Mouse (Mus musculus) liver, postnatal 0 days (tissue): ENCODE measurements around the gene Gabbr2. TPM values are rescaled to one million over a fixed set of nuclear protein-coding genes. Genes with fewer than 3 reads are reported as not detected.
A peak's percentile ranks its signal among the peaks of the same experiment; 100 is the strongest.

Source experiments
- ATAC-seq: fragments of 200-750 bp; cut with Nextera tagmentation; 2 replicates; pipeline ENCODE4 v1.8.0; 2017; ENCODE audit warnings: mild to moderate bottlenecking, moderate library complexity
- DNase-seq: peaks from one replicate; pipeline ENCODE4 v3.0.0-alpha.2; 2016
- H3K27ac ChIP-seq: fragments of 300-500 bp; sonication (generic); 2 replicates; pipeline ENCODE4 v1.5.1; 2014; ENCODE audit warnings: antibody characterized with exemption, moderate library complexity, mild to moderate bottlenecking, low read depth
- H3K27me3 ChIP-seq: fragments of 300-500 bp; sonication (generic); 2 replicates; pipeline ENCODE4 v1.6.1; 2014; ENCODE audit warnings: low read length, control low read depth, mixed read lengths; ENCODE audit not compliant: insufficient read depth
- H3K36me3 ChIP-seq: fragments of 300-500 bp; sonication (generic); replicated peaks from 2 replicates; pipeline ENCODE4 v1.6.1; 2014; ENCODE audit warnings: mild to moderate bottlenecking, control low read depth, low read length, moderate library complexity, mixed read lengths; ENCODE audit not compliant: insufficient read depth
- H3K4me1 ChIP-seq: fragments of 300-500 bp; sonication (generic); 2 replicates; pipeline ENCODE4 v1.6.1; 2014; ENCODE audit warnings: antibody characterized with exemption, mild to moderate bottlenecking, control low read depth; ENCODE audit not compliant: insufficient read depth
- H3K4me2 ChIP-seq: fragments of 300-500 bp; sonication (generic); 2 replicates; pipeline ENCODE4 v1.6.1; 2014; ENCODE audit warnings: low read depth, mild to moderate bottlenecking, low read length, moderate library complexity, mixed read lengths
- H3K4me3 ChIP-seq: fragments of 300-500 bp; sonication (generic); 2 replicates; pipeline ENCODE4 v1.5.1; 2014; ENCODE audit warnings: low read depth, low read length
- H3K9ac ChIP-seq: fragments of 300-500 bp; sonication (generic); replicated peaks from 2 replicates; pipeline ENCODE4 v1.6.1; 2014; ENCODE audit warnings: mild to moderate bottlenecking, moderate library complexity
- H3K9me3 ChIP-seq: fragments of 300-500 bp; sonication (generic); 2 replicates; pipeline ENCODE4 v1.6.1; 2016; ENCODE audit warnings: mild to moderate bottlenecking, control low read depth, low read length, mixed read lengths
- CTCF ChIP-seq: sonication (generic); IDR thresholded peaks from 2 replicates; pipeline ENCODE4 v1.5.1; 2016; ENCODE audit warnings: antibody characterized with exemption, low read depth
- EP300 ChIP-seq: IDR thresholded peaks from 2 replicates; pipeline ENCODE4 v1.6.1; 2016; ENCODE audit warnings: antibody characterized with exemption, low read depth, mild to moderate bottlenecking
- WGBS: fragments of 180-500 bp; shearing (Covaris S2); extraction: QIAGEN DNeasy Blood & Tissue Kit; methylation state at CpG from one replicate; pipeline ENCODE4 v1.1.7; 2014; ENCODE audit not compliant: insufficient replicate concordance; 5-methylcytosine and 5-hydroxymethylcytosine counted together
- polyA plus RNA-seq: library from polyadenylated mRNA; unstranded; fragments of >200 nt; fragmentation: Nextera tagmentation; extraction: Ambion mirVana; gene quantifications from 2 replicates; pipeline ENCODE4 v1.2.1, GENCODE M21; 2015

The Gabbr2 gene
- polyA plus RNA-seq, 1 experiment from 2014 or later: 0.20 TPM

DNA sequence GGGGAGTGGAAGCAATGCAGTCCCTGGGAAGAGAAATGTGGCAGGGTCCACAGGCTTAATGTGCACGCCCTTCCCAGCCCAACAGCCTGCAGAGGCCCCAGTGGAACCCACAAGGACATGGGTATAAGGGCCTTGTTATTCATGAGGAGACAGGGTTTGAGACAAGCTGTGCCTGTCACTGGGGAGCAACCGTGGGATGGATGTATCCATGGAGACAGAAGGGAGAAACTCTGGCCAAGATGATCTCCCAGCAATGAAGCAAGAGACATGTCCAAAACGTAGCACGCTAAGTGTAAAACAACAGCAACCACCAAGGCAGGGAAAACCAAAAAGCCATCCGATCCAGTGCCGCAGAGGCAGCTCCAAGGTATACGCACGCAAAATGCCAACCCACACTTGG lies 246.1 kb downstream of the Gabbr2 start:
- TF ChIP-seq EP300 (no peak), CTCF (no peak)
- DNase-seq (no peak), ATAC-seq (no peak)
- no peak overlapping the region for H3K4me3 ChIP-seq
- H3K27ac ChIP-seq: no peak overlapping the region
- 84% methylated on average over 8 of the region's 8 CpGs for WGBS
- H3K4me1 ChIP-seq: peaks cover 2% of the 10 kb centered on the region; the same call in 1 of the 2 replicates
- H3K36me3 ChIP-seq: no peaks in the 10 kb centered on the region
- no peak overlapping the region for H3K4me2 ChIP-seq
- no peaks in the 10 kb centered on the region for H3K27me3 ChIP-seq
- no peak overlapping the region for H3K9ac ChIP-seq
- H3K9me3 ChIP-seq: no peaks in the 10 kb centered on the region

DNA sequence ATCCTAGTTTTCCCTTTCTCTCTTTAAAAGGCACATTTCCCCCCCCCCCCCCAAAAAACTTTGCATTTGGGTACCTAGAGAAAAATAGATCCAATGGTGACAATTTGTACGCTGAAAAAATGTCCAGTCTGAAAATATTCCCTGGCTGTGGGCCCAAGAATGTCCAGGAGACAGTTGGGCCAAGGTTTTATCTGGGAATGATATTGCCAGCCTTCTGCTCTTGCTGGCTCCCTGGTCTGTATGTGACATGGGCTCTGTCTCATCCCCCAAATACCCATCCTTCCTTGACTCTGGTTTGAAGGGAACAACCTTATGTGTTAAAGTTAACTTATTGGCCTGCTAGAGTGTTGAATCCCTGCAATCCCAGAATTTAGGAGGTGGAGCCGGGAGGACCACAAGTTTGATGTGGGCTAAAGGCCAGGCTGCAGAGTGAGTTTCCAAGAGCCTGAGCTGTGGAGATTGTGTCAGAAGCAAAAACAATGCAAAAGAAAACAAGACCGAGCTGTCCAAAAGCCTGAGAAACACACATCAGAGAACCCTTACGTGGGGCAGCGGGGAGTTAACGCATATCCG lies 247.0 kb downstream of the Gabbr2 start:
- no peaks in the 10 kb centered on the region for H3K9me3 ChIP-seq
- peaks cover 2% of the 10 kb centered on the region; the same call in 1 of the 2 replicates for H3K4me1 ChIP-seq
- H3K27ac ChIP-seq: no peak overlapping the region
- H3K4me2 ChIP-seq: no peak overlapping the region
- no peak for TF ChIP-seq EP300
- no peak for TF ChIP-seq CTCF
- no peaks in the 10 kb centered on the region for H3K27me3 ChIP-seq
- H3K4me3 ChIP-seq: no peak overlapping the region
- 74% methylated on average over 7 of the region's 7 CpGs for WGBS
- no peaks in the 10 kb centered on the region for H3K36me3 ChIP-seq
- DNase-seq (no peak), ATAC-seq (no peak)
- no peak overlapping the region for H3K9ac ChIP-seq

DNA sequence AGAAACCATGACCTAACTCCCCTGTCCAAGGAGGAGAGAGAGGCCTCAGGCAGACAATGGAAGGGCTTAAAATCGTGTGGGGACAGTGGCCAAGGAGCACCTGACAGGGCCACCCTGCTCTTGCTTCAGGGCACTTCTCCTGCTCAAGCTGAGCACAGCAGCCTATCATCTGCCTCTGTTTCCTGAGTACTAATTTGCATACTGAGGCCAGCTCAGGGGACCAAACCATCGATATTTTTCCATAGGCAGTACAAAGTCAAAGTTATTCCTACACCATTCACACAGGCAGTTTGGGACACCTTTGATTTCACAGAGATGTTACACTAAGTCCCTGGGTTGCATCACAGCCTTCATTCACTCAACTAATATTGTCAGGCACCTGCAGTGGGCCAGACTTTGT lies 249.1 kb downstream of the Gabbr2 start:
- Histone ChIP-seq H3K4me2 (no peak overlapping the region), H3K4me1 (peaks cover 2% of the 10 kb centered on the region; the same call in 1 of the 2 replicates), H3K4me3 (no peak overlapping the region), H3K36me3 (no peaks in the 10 kb centered on the region), H3K9ac (no peak overlapping the region), H3K9me3 (no peaks in the 10 kb centered on the region), H3K27ac (no peak overlapping the region), H3K27me3 (no peaks in the 10 kb centered on the region)
- 12% methylated on average over 2 of the region's 2 CpGs for WGBS
- no peak for TF ChIP-seq CTCF
- no peak for TF ChIP-seq EP300
- ATAC-seq (no peak), DNase-seq (no peak)

DNA sequence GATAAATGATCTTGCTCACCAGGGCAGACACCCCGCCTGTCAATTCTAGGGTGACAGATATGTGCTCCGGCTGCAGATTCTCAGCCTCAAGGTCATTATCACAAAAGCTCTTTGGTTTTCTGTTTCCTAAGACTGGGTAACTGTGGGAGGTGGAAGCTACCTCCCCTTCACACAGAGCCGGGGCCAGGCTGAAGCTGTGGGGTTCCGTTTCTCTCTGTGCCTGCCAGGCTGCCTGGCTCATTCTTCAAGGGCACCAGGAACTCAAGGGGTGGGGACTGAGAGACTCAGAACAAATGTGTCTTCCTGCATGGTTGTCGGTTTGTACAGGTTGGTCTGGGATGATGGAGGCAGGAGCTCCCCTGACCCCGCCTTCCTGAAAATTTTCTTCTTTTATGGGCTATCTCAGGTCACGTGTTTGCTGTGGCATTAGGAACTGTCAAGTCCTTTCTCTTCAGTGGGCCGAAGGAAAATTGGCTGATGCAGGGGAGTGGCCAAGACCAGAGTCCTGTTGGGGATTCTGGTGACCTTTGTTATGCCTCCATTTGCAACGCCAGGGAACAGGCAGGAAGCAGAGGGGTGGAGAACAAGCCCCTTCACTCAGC lies 254.7 kb downstream of the Gabbr2 start:
- WGBS: 32% methylated on average over 9 of the region's 9 CpGs
- Histone ChIP-seq H3K4me2 (no peak overlapping the region), H3K4me3 (no peak overlapping the region), H3K36me3 (no peaks in the 10 kb centered on the region), H3K27me3 (no peaks in the 10 kb centered on the region), H3K9me3 (no peaks in the 10 kb centered on the region), H3K27ac (no peak overlapping the region), H3K4me1 (no peaks in the 10 kb centered on the region), H3K9ac (no peak overlapping the region)
- no peak for DNase-seq
- ATAC-seq: no peak
- TF ChIP-seq CTCF: no peak
- no peak for TF ChIP-seq EP300

DNA sequence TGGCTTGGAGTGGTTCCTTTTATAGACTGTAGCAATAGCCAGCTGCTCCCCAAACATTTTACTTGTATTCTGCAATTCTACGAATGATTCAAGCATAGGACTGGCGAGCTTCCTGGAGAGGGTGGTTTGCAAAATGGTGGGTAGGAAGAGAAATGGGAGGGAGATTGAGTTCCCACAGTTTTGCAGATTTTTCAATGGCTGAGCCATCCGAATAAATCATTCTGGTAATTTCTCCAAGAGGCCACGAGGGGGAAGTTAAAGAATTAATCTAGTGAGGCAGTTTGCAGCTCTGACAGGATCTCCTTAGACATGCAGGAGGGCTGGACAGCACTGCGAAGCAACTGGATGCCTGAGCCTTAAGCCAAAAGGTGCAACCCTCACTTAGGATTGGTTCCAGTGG lies 256.8 kb downstream of the Gabbr2 start:
- DNase-seq (no peak), ATAC-seq (no peak)
- no peaks in the 10 kb centered on the region for H3K36me3 ChIP-seq
- no peak overlapping the region for H3K9ac ChIP-seq
- no peaks in the 10 kb centered on the region for H3K9me3 ChIP-seq
- no peaks in the 10 kb centered on the region for H3K4me1 ChIP-seq
- peak; percentile 29; the same call in 1 of the 2 replicates for TF ChIP-seq CTCF
- no peak for TF ChIP-seq EP300
- H3K4me3 ChIP-seq: no peak overlapping the region
- H3K4me2 ChIP-seq: no peak overlapping the region
- H3K27me3 ChIP-seq: no peaks in the 10 kb centered on the region
- H3K27ac ChIP-seq: no peak overlapping the region
- 33% methylated on average over 5 of the region's 5 CpGs for WGBS

GRCm38 (mm10) chr4:46731590-46731989 lies 260.1 kb downstream of the Gabbr2 start:
- Histone ChIP-seq H3K27ac (no peak overlapping the region), H3K36me3 (no peaks in the 10 kb centered on the region), H3K27me3 (no peaks in the 10 kb centered on the region), H3K4me2 (no peak overlapping the region), H3K4me3 (no peak overlapping the region), H3K4me1 (no peaks in the 10 kb centered on the region), H3K9me3 (no peaks in the 10 kb centered on the region), H3K9ac (no peak overlapping the region)
- no peak for ATAC-seq
- 50% methylated on average over 8 of the region's 8 CpGs for WGBS
- no peak for DNase-seq
- TF ChIP-seq EP300: no peak
- TF ChIP-seq CTCF: no peak
